Mouse (Mus musculus): Measurements from ENCODE around the gene Abi3.

Abi3 gene

GRCm38 (mm10) chr11:95838999-95839868 is 3.0 kb downstream of the Abi3 start:
- no peak for DNase-seq (ENCODE audit: low spot score)

GRCm38 (mm10) chr11:95838598-95838997 is 3.7 kb downstream of the Abi3 start:
- DNase-seq (ENCODE audit: low spot score): no peak

- peak; percentile 92 for DNase-seq (ENCODE audit: low spot score)
These were observed 5.2 kb downstream of the Abi3 start, which contains the start of gene Gngt2 for GRCm38 (mm10) chr11:95837059-95837458. TSS of gene Gngt2 (plus strand) at chr11:95837216.

GRCm38 (mm10) chr11:95836433-95836832 is 5.8 kb downstream of the Abi3 start:
- DNase-seq (ENCODE audit: low spot score): no peak

- no peak for DNase-seq (ENCODE audit: low spot score)
These were observed 6.4 kb downstream of the Abi3 start for GRCm38 (mm10) chr11:95835832-95836231.

- no peak for DNase-seq (ENCODE audit: low spot score)
These were observed 7.2 kb downstream of the Abi3 start for GRCm38 (mm10) chr11:95834742-95835710.

GRCm38 (mm10) chr11:95834143-95834667 is 8.1 kb downstream of the Abi3 start:
- no peak for DNase-seq (ENCODE audit: low spot score)

- DNase-seq (ENCODE audit: low spot score): no peak
These were observed 8.6 kb downstream of the Abi3 start for GRCm38 (mm10) chr11:95833631-95834142.

GRCm38 (mm10) chr11:95833006-95833570 is 9.2 kb downstream of the Abi3 start:
- no peak for DNase-seq (ENCODE audit: low spot score)

GRCm38 (mm10) chr11:95832129-95833005 is 9.9 kb downstream of the Abi3 start:
- no peak for DNase-seq (ENCODE audit: low spot score)

- peak; percentile 53 for DNase-seq (ENCODE audit: low spot score)
These were observed 10.6 kb downstream of the Abi3 start for GRCm38 (mm10) chr11:95831641-95832040.

- DNase-seq (ENCODE audit: low spot score): no peak
These were observed 11.0 kb downstream of the Abi3 start for GRCm38 (mm10) chr11:95831276-95831619.

- DNase-seq (ENCODE audit: low spot score): peak; percentile 58
These were observed 11.6 kb downstream of the Abi3 start for GRCm38 (mm10) chr11:95830411-95831275.

- no peak for DNase-seq (ENCODE audit: low spot score)
These were observed 12.7 kb downstream of the Abi3 start for GRCm38 (mm10) chr11:95829526-95830050.

GRCm38 (mm10) chr11:95828181-95828964 is 13.9 kb downstream of the Abi3 start:
- no peak for DNase-seq (ENCODE audit: low spot score)

GRCm38 (mm10) chr11:95827464-95828085 is 14.7 kb downstream of the Abi3 start:
- peak; percentile 84 for DNase-seq (ENCODE audit: low spot score)

- no peak for DNase-seq (ENCODE audit: low spot score)
These were observed 15.2 kb downstream of the Abi3 start for GRCm38 (mm10) chr11:95827168-95827447.

- no peak for DNase-seq (ENCODE audit: low spot score)
These were observed 15.7 kb downstream of the Abi3 start for GRCm38 (mm10) chr11:95826317-95827167.

All from testis, postnatal 10 days (tissue).